Mouse (Mus musculus): Measurements from ENCODE around the gene Itga6. TPM values are rescaled to one million over a fixed set of nuclear protein-coding genes. Genes with fewer than 3 reads are reported as not detected.
"Not testable (repeated sequence)": the region's sequence is repeated elsewhere in the genome, so short reads cannot be mapped to it uniquely, and the experiment has no call there.

The Itga6 gene
- polyA plus RNA-seq, 1 experiment from 2014 or later: 45.0 TPM

- H3K9ac ChIP-seq (replicated peaks; ENCODE audit: low read length): no peak overlapping the region
- no peaks in the 10 kb centered on the region for H3K36me3 ChIP-seq (replicated peaks; ENCODE audit: control insufficient read depth, insufficient read depth, low read depth, low read length)
- H3K27me3 ChIP-seq (ENCODE audit: control insufficient read depth, insufficient read depth, low read length): no peaks in the 10 kb centered on the region
- DNase-seq (ENCODE audit: low spot score) (peak; percentile 74), ATAC-seq (replicated peaks; ENCODE audit: insufficient number of reproducible peaks, low FRiP score, low TSS enrichment, low read depth) (no peak)
- H3K4me2 ChIP-seq (ENCODE audit: low read depth, low read length): no peak overlapping the region
- no peaks in the 10 kb centered on the region for H3K4me1 ChIP-seq (ENCODE audit: control insufficient read depth, insufficient read depth, low read length)
- no peak overlapping the region for H3K27ac ChIP-seq (replicated peaks; ENCODE audit: low read depth, low read length)
- no peak overlapping the region for H3K4me3 ChIP-seq (ENCODE audit: low read depth, low read length)
- 59% methylated on average over 8 of the region's 8 CpGs for WGBS
- H3K9me3 ChIP-seq (replicated peaks; ENCODE audit: control insufficient read depth, low read length): no peaks in the 10 kb centered on the region
Observed at GRCm38 (mm10) chr2:71898335-71898856, 153.0 kb downstream of the Itga6 start.

DNA sequence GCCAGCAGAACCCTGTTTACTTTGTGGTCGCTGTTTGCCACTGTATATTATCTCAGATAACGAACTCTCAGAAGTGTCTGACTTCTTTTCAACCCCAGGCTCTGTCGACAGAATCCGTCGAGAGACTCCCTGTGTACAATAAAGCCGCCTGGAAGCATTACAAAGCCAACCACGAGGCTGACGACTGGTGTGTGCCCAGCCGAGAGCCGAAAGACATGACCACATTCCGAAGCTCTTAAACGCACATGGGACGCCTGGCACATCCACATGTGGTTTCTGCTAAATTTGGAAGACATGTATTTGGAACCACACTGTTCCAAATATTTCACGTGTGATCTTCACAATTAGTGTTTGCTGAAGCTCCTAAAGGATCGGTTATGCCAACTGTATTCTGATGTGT is 154.5 kb downstream of the Itga6 start:
- H3K9me3 ChIP-seq (replicated peaks; ENCODE audit: control insufficient read depth, low read length): no peaks in the 10 kb centered on the region
- DNase-seq (ENCODE audit: low spot score): no peak
- ATAC-seq (replicated peaks; ENCODE audit: insufficient number of reproducible peaks, low FRiP score, low TSS enrichment, low read depth): no peak
- H3K4me3 ChIP-seq (ENCODE audit: low read depth, low read length): no peak overlapping the region
- H3K36me3 ChIP-seq (replicated peaks; ENCODE audit: control insufficient read depth, insufficient read depth, low read depth, low read length): no peaks in the 10 kb centered on the region
- H3K27ac ChIP-seq (replicated peaks; ENCODE audit: low read depth, low read length): no peak overlapping the region
- H3K4me1 ChIP-seq (ENCODE audit: control insufficient read depth, insufficient read depth, low read length): no peaks in the 10 kb centered on the region
- H3K9ac ChIP-seq (replicated peaks; ENCODE audit: low read length): no peak overlapping the region
- H3K27me3 ChIP-seq (ENCODE audit: control insufficient read depth, insufficient read depth, low read length): no peaks in the 10 kb centered on the region
- 87% methylated on average over 15 of the region's 15 CpGs for WGBS
- H3K4me2 ChIP-seq (ENCODE audit: low read depth, low read length): no peak overlapping the region

- ATAC-seq (replicated peaks; ENCODE audit: insufficient number of reproducible peaks, low FRiP score, low TSS enrichment, low read depth): no peak
- no peak overlapping the region for H3K4me3 ChIP-seq (ENCODE audit: low read depth, low read length)
- DNase-seq (ENCODE audit: low spot score): no peak
- no peak overlapping the region for H3K9ac ChIP-seq (replicated peaks; ENCODE audit: low read length)
- H3K27ac ChIP-seq (replicated peaks; ENCODE audit: low read depth, low read length): no peak overlapping the region
- H3K4me1 ChIP-seq (ENCODE audit: control insufficient read depth, insufficient read depth, low read length): no peaks in the 10 kb centered on the region
- no peaks in the 10 kb centered on the region for H3K9me3 ChIP-seq (replicated peaks; ENCODE audit: control insufficient read depth, low read length)
- no peak overlapping the region for H3K4me2 ChIP-seq (ENCODE audit: low read depth, low read length)
- H3K36me3 ChIP-seq (replicated peaks; ENCODE audit: control insufficient read depth, insufficient read depth, low read depth, low read length): no peaks in the 10 kb centered on the region
- 92% methylated on average over 7 of the region's 7 CpGs for WGBS
- no peaks in the 10 kb centered on the region for H3K27me3 ChIP-seq (ENCODE audit: control insufficient read depth, insufficient read depth, low read length)
Observed at GRCm38 (mm10) chr2:71905154-71905553, 159.7 kb downstream of the Itga6 start.

DNA sequence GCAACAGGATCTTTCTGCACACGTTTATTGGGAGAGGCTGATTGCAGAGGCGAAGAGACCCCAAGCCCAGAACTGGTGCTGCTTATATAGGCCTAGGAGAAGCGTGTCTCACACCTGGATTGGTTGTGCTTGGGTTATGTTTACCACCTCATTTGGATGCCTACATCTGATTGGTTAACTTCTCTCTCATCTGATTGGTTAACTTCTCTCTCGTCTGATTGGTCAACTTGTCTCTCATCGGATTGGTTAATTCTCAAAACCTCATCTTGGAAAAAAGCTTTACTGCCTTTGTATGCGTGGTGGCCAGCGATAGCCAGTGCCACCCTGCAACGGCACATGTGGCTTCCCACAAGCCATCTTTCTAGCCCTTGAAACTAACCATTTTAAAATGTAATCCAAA is 160.9 kb downstream of the Itga6 start:
- H3K27ac ChIP-seq (replicated peaks; ENCODE audit: low read depth, low read length); H3K27me3 ChIP-seq (ENCODE audit: control insufficient read depth, insufficient read depth, low read length); DNase-seq (ENCODE audit: low spot score); ATAC-seq (replicated peaks; ENCODE audit: insufficient number of reproducible peaks, low FRiP score, low TSS enrichment, low read depth); H3K4me1 ChIP-seq (ENCODE audit: control insufficient read depth, insufficient read depth, low read length); H3K36me3 ChIP-seq (replicated peaks; ENCODE audit: control insufficient read depth, insufficient read depth, low read depth, low read length); H3K9ac ChIP-seq (replicated peaks; ENCODE audit: low read length); H3K4me2 ChIP-seq (ENCODE audit: low read depth, low read length); H3K4me3 ChIP-seq (ENCODE audit: low read depth, low read length); H3K9me3 ChIP-seq (replicated peaks; ENCODE audit: control insufficient read depth, low read length): not testable (repeated sequence)
- 91% methylated on average over 8 of the region's 8 CpGs for WGBS

Other genes starting within 250 kb of the Itga6 start
- gene Dlx1, start 217.5 kb upstream of the Itga6 start, polyA plus RNA-seq (2014; fragmentation: Nextera tagmentation; extraction: Ambion mirVana): 53.9 and 76.2 TPM in 2 replicates
- 18.0 and 20.3 TPM in 2 replicates for gene Dlx2, start 198.9 kb upstream of the Itga6 start, polyA plus RNA-seq (2014; fragmentation: Nextera tagmentation; extraction: Ambion mirVana)
- gene Pdk1, start 127.6 kb downstream of the Itga6 start, polyA plus RNA-seq (2014; fragmentation: Nextera tagmentation; extraction: Ambion mirVana): 45.0 and 47.6 TPM in 2 replicates
- 2.0 and 3.6 TPM in 2 replicates for gene Rapgef4, start 235.6 kb downstream of the Itga6 start, polyA plus RNA-seq (2014; fragmentation: Nextera tagmentation; extraction: Ambion mirVana)

Data from embryonic facial prominence, embryonic 11.5 days (tissue).